Mouse (Mus musculus) right cerebral cortex, adult 2 months (tissue): ENCODE data around the gene Cblb.
A peak's percentile ranks its signal among the peaks of the same experiment; 100 is the strongest.

Experiments
- DNase-seq, 2 experiments: peaks; one replicate each; pipeline ENCODE4 v3.0.0; 2021 to 2022; ENCODE audit warnings: low spot score in 2 of 2

The Cblb gene

DNA sequence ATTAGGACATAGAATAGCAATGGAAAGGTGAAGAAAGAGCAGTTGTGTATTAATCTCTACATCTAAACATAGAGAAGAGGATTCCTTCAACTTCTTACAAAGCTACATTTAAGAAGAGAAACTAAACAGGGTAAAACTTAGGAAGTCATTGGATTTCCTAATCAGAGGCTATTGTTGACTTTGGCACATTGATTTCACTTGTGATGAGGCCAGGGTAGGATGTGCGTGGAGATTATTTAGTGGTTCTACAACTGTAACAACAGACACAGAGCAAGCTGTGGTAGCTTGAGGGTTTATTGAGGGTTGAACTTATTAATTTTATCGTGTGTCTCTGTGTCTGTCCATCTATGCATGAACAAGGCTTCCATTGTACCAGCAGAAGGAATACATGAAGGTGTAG, 7.8 kb downstream of the Cblb start:
- no peak for DNase-seq

DNA sequence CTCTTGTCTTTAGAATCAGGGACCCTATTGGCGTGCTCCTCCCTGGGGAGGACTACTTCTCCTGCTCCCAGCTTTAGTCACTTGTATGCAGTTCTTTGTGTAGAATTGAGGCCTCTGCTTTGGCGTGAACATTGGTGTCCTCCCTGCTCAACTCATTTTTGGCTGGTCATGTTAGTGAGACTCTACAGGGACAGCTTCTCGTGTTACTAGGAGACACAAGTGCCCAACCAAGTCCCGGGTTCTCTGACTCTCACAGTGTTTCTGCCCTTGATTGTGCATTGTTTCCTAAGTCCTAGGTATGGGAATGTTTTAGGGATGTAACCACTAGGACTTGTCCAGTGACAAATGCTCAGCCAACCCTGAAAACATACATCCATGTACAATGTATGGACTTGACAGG, 9.9 kb downstream of the Cblb start:
- DNase-seq, result no peak

DNA sequence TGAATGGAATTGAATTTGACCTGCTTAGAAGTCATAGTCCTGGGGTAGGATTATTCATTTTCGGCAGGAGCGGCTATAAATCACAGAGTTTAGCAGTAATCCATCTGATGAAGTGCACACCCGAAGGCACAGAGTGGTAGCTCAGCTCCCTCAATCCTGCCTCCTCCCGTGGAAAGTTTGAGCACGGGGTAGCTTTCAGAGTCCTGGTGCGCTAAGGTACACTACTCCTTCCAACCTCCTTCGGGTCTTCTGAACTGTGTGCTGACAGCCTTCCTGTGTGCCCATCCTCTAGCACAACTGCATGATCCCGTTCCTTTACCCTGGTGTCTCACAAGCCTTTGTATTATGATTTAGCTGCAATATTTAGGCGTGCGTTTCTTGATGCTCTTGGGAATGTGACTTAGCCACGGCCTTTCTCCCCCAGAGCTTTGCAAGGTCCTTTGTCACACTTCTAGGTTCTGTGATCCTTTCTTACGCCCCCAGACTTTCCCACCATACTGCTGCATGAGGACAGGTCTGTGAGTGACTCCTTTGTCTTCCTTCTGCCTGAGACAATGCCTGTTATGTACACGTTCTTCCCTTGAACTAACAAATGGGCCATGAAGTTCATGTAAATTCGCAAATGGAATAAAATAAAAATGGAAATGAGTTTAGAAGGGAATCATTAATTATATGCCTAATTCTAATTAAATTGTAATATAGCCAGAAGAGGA, 11.8 kb downstream of the Cblb start:
- DNase-seq, result no peak

DNA sequence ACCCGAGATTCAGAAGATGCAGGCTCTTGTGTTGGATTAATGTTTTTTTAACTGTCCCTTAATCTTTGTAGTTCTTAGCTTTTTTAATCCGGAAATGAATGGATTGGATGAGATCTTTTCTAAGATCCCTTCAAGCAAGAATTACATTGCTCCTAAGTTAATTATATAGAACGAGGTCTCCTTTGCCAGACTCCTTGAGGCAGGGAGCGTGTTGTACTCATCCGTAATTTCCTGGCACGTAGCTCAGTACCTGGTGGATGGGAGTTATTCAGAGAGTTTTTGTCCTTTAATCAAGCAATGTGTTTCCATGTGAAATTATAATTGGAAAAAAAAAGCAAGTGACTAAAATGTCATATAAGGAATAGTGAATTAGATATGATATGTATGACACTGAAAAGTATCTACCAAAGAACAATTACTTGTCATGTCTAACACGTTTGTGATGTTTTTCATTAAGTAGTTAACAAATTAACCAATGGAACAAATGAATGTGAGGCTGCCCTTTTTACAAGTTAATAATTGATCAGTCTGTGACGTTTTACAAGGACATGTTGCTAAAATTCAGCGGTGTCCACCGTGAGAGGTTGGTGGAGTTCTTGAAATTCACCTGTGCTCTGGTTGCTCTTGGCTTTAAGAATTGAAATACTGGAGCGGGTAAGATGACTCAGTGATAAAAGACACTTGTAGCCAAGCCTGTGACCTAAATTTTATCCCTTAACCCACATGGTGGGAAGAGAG, 12.5 kb downstream of the Cblb start:
- DNase-seq, result no peak

DNA sequence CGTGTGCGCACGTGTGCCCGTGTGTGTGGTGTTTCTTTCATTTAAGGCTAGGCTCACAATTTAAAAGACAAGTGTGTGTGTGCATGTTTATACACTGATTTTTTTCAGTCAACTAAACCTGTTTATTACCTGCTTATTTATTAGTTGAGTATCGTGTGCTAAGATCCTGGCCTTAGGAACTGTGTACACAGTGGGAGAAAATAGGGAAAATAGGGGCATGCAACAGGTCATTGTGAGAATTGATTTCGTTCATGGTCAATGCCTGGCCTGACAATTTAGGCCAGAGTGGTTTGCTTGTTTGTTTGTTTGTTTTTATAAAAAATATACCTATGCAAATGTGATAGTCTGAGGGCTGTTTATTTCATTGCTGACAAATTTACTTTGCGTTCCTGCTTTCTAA, 13.5 kb downstream of the Cblb start:
- DNase-seq, result no peak

DNA sequence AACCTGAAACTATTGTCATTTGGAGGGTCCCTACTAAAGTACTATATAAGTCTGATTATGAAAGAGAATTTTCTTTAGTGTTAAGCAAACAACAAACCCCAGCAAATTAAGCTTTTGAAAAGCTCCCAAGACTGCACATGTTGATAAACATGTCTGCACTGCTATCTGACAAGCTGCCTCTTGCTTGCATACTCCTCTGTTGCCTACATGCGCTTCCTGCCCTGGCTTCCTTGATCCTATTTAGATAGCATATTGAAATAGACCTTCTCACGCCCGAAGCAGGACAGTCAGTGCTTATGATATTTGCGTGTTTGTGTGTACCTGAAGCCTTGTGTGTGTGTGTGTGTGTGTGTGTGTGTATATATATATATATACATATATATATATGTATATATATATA, 14.0 kb downstream of the Cblb start:
- no peak for DNase-seq

DNA sequence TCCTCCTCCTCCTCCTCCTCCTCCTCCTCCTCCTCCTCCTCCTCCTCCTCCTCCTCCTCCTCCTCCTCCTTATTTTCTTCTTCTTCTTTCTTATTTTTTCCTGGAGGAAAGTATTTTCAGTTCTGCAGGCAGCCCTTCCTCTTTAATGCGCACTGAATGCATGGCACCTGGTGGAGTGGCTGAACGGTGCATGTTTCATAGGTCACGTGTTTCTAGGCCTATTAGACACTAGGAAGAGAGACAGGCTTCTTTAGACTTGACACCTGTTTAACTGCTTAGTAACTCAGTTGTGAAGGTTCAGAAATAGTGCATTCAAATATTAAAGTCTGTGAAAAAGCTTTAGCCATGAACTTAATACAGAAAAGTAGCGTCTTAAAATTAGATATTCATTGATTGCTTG, 15.4 kb downstream of the Cblb start:
- no peak for DNase-seq

DNA sequence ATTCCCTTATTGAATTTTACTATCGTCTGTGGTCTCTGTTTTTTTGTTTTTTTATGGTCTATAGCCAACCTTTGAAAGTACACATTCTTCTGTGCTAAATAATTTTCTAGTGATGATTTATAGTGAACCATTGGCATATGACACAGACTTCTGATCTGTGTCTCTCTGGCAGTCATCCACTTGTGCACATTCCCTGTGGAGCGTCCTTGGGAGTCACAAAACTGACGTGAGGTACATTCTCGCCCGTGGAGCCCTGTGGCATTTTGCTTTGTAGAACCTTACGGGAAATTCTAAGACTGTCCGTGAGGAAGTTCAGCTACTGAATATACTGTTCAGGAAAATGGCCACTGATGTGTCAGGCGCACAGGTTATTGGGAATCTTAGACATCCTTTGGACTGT, 20.1 kb downstream of the Cblb start:
- DNase-seq, result no peak

DNA sequence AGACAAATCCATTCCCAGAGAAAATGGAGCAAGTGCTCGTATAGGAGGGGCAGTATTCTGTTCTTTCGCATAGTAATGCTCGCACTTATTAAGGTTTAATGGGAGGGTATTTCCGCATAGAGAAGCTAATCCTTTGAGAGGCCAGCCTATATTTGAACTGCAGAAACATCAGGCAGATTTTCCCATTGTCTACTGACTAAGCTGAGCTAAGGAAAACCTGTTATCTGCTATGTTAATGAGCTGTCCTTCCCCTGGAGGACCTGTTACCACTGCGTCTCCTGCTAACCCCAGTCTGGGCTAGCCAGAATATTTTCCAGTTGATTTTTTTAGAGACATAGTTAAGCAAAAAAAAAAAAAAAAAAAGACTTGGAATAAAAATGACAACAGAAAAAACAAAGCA, 21.7 kb downstream of the Cblb start:
- no peak for DNase-seq

DNA sequence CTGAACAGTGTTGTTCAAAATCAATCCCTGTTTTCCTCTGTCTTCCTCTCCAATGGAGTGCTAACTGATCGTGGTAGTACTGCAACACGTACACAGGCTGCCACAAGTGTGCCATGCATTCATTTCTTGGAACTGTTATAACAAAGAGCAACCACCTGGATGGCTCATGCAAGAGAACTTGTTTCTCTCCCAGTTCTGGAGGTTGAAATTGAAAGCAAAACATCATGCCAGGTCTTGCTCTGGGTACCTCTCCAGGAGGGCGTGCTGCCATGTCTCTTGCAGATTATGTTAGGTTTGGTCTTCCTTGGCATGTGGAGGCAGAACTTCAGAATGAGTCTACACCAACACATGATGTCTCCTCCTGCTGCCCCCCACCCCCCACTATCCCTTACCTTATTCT, 24.2 kb downstream of the Cblb start:
- DNase-seq, result no peak

DNA sequence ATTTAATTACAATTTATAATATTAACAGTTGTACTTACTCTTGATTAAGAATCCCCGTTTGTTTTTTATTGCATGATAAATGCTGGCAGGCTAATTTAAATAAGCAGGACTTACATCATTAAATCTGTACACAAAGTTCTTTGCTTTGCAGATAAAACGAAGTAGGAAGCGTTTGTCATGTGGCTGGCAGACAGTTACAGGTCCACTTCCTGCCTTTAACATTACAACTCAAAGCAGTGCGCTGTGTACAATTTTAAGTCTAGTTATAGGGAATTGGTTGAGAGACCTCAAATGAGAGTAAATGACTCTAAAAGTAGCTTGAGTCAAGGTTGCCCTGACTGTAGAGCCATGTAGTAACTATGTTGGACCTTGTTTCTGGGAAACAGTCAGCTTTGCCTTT, 25.1 kb downstream of the Cblb start:
- DNase-seq, result no peak

DNA sequence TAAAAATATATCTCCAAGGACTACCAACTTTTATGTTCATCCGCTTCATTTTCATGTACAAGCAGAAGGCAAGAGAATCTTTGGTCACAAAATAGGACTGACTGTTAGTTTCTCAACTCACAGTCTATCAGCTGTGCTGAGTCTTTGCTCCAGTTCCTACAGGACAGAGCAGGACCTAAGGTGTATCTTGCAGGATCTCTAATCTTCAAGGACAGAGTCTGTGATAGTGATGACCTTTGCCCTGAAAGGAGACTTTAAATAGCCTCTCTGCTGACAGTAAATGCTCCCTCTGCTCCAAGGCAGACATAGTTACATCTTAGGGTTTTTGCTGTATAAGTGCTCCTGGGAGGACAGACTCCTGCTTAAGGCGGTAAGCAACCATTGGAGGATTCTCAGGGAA, 26.3 kb downstream of the Cblb start:
- DNase-seq, result no peak

DNA sequence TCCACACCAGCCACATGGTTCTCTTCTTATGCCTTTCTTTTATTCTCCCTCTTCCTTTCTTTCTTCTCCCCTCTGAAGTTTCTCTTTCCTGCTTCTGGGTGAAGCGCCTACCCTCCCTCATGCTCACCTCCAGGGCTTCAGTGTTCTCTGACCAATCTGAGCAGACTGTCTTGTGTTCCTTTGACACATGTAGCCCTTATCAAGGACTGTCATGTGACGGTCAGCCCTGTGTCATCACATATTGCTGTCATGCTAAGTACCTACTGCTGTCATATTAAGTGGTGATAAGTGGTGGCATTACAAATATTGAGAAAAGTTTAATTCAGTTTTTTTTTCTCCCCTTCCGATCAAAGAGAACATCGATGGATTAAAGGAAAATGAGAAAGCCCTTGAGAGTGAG, 28.5 kb downstream of the Cblb start:
- no peak for DNase-seq

DNA sequence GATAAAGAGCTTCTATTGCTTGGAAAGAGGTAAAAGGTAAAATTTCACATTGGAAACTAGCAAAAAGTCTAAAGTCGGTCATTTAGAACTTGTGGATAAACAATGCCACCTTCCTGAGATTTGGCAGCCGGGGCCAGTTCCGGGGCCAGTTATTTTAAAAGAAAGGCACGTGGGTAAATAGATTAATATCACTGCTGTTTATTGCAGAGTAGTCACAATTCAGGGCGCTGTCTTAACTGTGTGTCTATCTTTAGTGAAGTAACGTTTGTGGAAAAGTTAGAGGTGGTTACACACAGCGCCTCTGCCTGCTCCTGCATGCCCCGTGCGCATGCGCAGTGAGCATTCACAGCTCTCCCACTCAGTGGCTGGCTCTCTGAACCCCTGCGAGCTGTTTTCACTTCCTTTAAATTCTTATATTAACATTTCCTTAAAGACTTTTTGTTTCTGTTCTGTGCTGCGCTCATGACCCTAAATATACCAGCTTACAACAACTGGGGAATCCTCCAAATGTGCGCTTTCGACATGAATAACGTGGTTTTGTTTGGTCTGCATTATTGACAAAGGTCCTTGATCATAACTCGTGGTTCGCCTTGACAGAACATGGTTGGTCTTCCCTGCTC, 29.2 kb downstream of the Cblb start:
- peak; percentile 46 to 50 for DNase-seq

DNA sequence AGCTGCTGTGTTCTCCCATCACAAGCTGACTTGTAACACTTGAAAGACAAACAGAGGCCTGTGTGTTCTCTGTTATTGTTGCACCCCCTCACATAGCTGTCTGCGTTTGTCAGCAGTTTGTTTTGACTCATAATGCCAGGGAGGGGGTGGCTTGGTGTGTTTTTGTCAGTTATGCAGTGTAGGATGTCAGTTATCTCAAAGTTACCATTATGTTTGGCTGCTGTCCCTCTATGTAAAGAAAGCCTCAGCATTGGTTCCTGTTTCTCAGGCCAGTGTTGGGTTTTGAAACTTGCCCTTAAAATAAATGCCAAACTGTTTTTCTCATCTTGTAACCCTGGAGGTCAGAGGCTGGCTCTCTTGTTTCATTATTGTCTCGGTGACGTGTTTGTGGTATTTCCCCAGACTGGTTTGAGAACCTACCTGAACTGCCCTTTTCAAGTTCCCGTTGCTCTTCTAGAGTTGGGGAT, 30.0 kb downstream of the Cblb start:
- peak; percentile 32 to 38 for DNase-seq

DNA sequence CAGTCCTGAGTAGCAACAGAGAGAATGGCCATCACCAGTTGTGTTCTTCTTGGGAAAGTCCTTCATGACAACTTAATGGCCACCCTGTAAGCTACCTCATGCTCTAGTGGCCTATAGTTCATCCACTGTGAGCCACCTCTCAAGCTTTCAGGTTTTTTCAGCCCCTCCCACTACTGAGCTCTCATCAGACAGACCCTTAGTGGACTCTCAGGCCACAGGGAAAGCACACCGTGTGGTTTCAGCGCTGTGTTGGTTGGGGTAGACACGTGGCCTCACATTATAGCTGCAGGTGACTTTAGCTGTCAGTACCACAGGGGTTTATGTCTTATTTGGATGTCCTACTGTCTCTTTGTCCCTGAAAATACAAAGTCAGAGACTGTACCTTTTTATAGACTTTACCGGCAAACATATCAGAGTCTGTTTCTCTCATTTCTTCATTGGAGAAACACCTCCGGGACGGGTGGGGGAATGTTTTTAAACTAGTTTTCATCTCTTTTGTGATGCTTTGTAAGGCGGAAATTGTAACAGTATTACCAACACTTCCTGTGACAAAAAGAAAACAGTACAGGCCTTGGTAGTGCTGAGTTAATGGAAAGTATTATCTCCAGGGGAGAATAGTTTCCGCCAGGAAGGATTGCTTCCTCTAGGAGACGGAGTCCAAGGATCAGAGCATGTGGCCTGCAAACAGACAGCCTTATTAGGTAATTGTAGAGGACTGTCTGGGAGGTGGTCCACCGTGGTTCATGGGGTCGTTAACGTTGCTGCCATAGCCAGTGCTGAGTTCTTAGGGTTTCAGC, 33.5 kb downstream of the Cblb start:
- no peak for DNase-seq

DNA sequence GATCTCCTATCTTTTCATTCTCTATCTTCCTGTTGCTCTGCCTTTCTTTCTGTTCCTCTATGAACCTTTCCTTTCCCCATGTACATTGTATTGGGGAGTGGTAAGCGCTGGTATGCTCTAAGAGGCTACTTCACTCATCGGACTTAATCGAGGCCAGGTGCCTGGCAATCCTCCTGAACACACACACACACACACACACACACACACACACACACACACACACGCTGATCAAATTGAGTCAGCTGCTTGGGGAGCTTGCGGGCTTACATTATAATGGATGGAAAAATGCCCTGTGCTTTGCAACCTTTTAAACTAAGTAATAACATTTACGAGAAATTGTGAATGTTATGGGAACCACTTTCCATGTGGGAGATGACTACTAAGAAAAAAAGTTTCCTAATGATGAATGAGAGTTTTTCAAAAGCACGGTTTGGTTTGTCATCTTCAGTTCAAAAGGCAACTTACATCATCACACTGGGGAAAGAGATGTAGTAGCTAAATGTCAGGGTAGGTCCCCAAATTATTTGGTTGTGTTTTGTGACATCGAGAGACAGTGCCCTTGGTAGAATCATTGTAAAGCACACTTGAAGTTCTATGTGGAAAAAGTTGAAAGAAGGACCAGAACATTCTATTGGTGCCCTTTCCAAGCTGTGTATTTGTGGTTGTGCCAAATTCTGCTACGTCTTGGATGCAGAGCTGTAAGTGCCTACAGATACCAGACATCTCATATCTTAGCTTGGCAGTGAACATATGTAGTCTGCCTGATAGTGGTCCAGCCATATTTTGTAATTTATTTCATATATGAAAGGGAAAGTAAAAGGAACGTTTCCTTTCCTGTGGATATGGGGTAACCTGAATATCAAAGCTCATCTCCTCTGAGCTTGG, 36.8 kb downstream of the Cblb start:
- no peak for DNase-seq

DNA sequence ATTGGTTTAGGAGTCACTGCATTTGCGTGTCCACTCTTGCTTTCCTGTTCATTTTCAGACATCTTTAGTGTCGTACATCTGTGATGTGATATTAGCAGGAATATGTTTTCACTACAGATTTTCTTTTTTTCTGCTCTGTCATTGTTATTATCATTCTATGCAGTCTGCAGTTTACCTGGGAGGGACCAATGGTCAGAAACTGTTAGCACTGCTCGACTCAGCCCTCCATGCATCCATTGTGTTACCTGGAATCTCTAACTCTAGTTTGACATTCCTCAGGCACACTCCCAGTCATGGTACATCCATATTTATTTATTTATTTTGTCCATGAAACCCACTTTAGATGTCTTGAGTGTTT, 37.5 kb downstream of the Cblb start:
- DNase-seq, result no peak

DNA sequence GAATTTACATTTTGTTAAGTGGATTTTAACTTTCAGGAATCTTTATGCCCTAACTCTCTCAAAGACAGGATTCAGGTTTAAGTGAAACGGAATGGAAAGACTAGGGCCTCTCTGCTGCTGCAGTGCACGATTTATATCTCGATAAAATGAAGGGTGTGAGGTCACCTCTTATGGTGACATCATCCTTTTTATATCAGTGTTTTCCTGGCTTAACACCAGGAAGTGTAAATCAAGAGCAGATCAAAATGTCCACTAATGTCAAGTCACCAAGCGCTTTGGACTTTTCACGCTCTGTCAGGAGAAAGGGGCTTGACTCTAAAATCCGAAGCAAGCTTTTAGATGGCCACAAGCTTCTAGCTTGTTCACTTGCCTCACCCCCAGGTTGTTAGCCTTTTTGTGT, 38.6 kb downstream of the Cblb start:
- no peak for DNase-seq

DNA sequence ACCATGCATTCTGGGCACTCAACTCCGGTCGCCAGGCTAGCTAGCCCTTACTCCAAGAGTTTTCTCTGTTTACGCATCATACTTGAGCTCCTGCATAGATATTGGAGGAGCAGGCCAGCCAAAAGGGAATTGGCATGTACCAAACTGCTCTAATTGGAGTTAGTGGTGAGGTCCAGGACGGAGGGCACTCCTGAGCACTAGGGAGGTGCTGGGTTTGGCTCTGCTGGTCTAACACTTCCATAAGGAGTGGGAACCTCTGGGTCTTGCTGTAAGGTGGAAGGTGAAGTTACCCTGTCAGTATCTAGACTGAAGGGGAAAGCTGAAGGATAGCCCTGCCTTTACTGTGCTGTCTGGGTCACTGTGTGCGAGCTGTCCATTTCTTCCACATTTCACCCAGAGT, 39.1 kb downstream of the Cblb start:
- DNase-seq, result no peak

DNA sequence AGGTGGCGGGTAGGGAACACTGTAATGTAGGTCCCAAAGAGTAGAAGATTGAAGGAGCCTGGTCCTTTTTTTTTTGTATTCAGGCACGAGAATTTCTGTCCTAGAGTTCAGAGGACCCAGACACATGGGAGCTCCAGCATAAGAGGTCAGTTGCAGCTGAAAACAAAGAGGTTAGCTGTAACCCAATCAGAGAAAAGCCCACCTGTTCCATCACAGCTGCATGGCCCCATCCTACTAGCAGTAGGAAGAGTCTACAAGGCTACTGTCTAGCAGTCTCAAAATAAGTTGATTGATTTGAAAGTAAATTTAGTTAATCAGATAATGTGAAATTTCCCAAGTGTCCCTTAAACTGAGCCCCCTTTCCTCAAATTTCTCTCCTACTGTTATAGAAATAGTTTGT, 40.3 kb downstream of the Cblb start:
- no peak for DNase-seq
